Mouse (Mus musculus): Measurements from ENCODE around the gene Tmem163.

The Tmem163 gene

DNA sequence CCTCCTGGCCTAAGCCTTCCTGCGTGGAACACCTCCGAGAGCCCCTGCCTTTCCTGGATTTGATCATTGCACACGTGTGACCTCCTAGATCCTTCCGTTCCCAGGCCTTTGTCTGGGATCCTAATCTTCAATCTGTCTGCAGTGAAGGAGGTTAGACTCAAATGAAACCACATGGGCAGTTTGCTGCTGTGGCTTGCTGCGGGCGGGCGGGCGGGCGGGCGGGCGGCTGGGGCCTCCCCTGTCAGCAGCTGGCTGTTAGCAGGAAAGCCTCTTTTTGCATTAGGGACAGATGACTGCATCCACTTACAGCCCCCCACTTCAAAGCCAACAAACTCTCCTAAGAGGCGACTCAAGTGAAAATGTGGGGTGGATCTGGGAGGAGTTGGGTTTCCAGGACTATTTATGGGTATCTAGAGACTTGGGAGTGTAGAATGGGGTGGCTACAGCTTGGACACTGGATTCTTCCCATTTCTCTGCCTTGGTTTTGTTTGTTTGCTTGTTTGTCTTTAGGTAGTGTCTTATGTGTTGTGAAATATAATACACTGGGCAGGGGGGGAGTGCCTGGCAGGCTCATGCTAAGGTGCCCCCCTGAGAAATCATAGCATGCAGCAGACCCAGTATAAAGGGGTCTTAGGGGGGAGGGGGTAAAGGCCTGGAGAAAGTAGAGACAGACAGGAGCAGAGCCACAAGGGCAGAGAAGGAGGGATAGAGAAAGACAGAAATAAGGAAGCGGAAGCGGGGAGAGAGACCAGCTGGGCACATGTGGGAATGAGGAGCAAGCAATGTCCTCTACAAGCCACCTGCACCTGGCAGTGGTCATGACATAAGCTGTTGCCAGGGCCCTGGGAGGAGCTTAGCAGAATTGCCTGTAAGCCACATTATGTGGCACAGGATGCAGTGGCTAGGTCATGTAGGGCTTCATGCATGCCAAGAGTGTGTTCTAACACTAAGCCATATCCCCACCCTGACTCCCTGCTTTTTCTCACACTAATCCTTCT, 236.2 kb downstream of the Tmem163 start:
- CTCF ChIA-PET = no interaction called here

GRCm38 (mm10) chr1:127441736-127442135, 237.6 kb downstream of the Tmem163 start:
- CTCF ChIA-PET = interaction anchor here (0.5 kb wide), 1 partner anchor 281 kb away, joined by 4 read pairs; no protein-coding TSS in a partner anchor

DNA sequence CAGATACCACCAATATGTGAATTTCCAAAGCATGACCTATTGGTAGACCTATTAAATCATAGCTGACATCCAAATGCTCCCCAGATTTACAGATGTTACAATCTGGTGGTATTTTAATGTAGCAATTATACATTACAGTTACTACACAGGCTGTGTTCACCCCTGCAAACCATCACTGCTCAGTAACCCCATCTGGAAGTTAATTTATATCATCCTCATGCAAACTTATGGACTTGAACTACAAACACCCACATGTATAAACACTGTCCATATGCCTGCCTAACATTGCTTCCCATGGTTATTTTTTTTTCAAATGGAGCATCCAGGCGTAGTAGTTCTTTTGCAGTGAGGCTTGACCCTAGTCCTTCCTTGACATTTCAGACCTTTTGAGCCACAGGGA, 238.3 kb downstream of the Tmem163 start:
- CTCF ChIA-PET = no interaction called here

GRCm38 (mm10) chr1:127439452-127439891, 239.9 kb downstream of the Tmem163 start:
- CTCF ChIA-PET = no interaction called here

GRCm38 (mm10) chr1:127437091-127437490, 242.3 kb downstream of the Tmem163 start:
- CTCF ChIA-PET = no interaction called here

All from spleen, embryonic (tissue).